Mouse (Mus musculus) hindbrain, embryonic 13.5 days (tissue): ENCODE measurements around the gene Ccdc148. TPM values are rescaled to one million over a fixed set of nuclear protein-coding genes. Genes with fewer than 3 reads are reported as not detected.

Experiments used
- ATAC-seq: fragments of 200-750 bp; cut with Nextera tagmentation; 2 replicates; pipeline ENCODE4 v1.8.0; 2017; ENCODE audit warnings: moderate TSS enrichment; ENCODE audit not compliant: low FRiP score
- H3K27ac ChIP-seq: fragments of 300-500 bp; sonication (generic); 2 replicates; pipeline ENCODE4 v1.5.1; 2015; ENCODE audit warnings: inconsistent platforms, mild to moderate bottlenecking, moderate library complexity
- H3K27me3 ChIP-seq: fragments of 300-500 bp; sonication (generic); 2 replicates; pipeline ENCODE4 v1.6.1; 2015; ENCODE audit warnings: mild to moderate bottlenecking, inconsistent platforms
- H3K36me3 ChIP-seq: fragments of 300-500 bp; sonication (generic); 2 replicates; pipeline ENCODE4 v1.6.1; 2015; ENCODE audit warnings: mild to moderate bottlenecking, inconsistent platforms
- H3K4me1 ChIP-seq: fragments of 300-500 bp; sonication (generic); replicated peaks from 2 replicates; pipeline ENCODE4 v1.6.1; 2015; ENCODE audit warnings: inconsistent platforms
- H3K4me2 ChIP-seq: fragments of 300-500 bp; sonication (generic); 2 replicates; pipeline ENCODE4 v1.6.1; 2015; ENCODE audit warnings: inconsistent platforms, mild to moderate bottlenecking, moderate library complexity
- H3K4me3 ChIP-seq: fragments of 300-500 bp; sonication (generic); 2 replicates; pipeline ENCODE4 v1.5.1; 2015; ENCODE audit warnings: mild to moderate bottlenecking, inconsistent platforms
- H3K9ac ChIP-seq: fragments of 300-500 bp; sonication (generic); 2 replicates; pipeline ENCODE4 v1.6.1; 2015; ENCODE audit warnings: mild to moderate bottlenecking, inconsistent platforms
- H3K9me3 ChIP-seq: fragments of 300-500 bp; sonication (generic); 2 replicates; pipeline ENCODE4 v1.6.1; 2016; ENCODE audit warnings: inconsistent platforms
- WGBS: fragments of 180-500 bp; shearing (Covaris S2); methylation state at CpG from one replicate; pipeline ENCODE4 v1.1.7; 2015; 5-methylcytosine and 5-hydroxymethylcytosine counted together
- polyA plus RNA-seq: library from polyadenylated mRNA; unstranded; fragments of >200 nt; fragmentation: Nextera tagmentation; extraction: Ambion mirVana; gene quantifications from 2 replicates; pipeline ENCODE4 v1.2.1, GENCODE M21; 2015

Ccdc148 gene
- polyA plus RNA-seq = 4.3 and 4.6 TPM in 2 replicates

DNA sequence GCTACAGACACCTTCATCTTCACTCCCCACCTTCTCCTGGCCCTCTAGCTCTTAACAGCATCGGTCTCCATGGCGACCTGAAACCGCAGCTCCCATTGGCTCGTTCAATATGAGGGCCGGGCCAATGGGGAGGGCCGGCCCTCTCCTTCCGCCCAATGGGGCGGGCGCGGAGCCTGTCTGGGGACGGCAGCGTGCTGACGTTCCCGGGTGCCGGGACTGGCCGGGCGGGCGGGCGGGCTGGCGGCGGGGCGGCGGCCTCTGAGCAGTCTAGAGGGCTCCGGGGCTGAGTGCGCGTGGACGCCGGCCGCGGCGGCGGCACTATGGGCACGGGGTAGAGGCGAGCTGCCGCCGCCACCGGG lies at the start of gene Ccdc148, which contains the start of gene Pkp4:
TSS of gene Ccdc148 (minus strand) at position 79 of the 359 bp plus-strand sequence.
TSS of gene Pkp4 (plus strand) at position 246 of the 359 bp plus-strand sequence.
- Histone ChIP-seq H3K4me3 (peak within 1 kb of the TSS; percentile 94), H3K4me1 (peaks cover 23% of the 10 kb centered on the region), H3K27ac (peak within 1 kb of the TSS; percentile 89), H3K36me3 (no peaks in the 10 kb centered on the region), H3K9me3 (no peaks in the 10 kb centered on the region), H3K9ac (peak within 1 kb of the TSS; percentile 88), H3K27me3 (no peaks in the 10 kb centered on the region), H3K4me2 (peak within 1 kb of the TSS; percentile 76)
- peak; percentile 99 for ATAC-seq
- WGBS = under 1% methylated on average over 26 of the region's 37 CpGs

GRCm38 (mm10) chr2:59208276-59208675 lies 47.8 kb upstream of the Ccdc148 start:
- H3K9ac ChIP-seq = no peak overlapping the region
- no peak for ATAC-seq
- WGBS = 84% methylated on average over 9 of the region's 9 CpGs
- H3K36me3 ChIP-seq = no peaks in the 10 kb centered on the region
- no peaks in the 10 kb centered on the region for H3K27me3 ChIP-seq
- peaks cover 10% of the 10 kb centered on the region for H3K4me1 ChIP-seq
- no peak overlapping the region for H3K27ac ChIP-seq
- no peaks in the 10 kb centered on the region for H3K9me3 ChIP-seq
- no peak overlapping the region for H3K4me3 ChIP-seq
- H3K4me2 ChIP-seq = no peak overlapping the region

- Histone ChIP-seq H3K4me2 (no peak overlapping the region), H3K4me3 (no peak overlapping the region), H3K27ac (no peak overlapping the region), H3K9me3 (no peaks in the 10 kb centered on the region), H3K36me3 (no peaks in the 10 kb centered on the region), H3K9ac (no peak overlapping the region), H3K4me1 (peaks cover 16% of the 10 kb centered on the region), H3K27me3 (no peaks in the 10 kb centered on the region)
- WGBS = 41% methylated on average over 5 of the region's 5 CpGs
- ATAC-seq = no peak
These were observed 47.2 kb upstream of the Ccdc148 start for GRCm38 (mm10) chr2:59207725-59208124.

GRCm38 (mm10) chr2:59207240-59207639 lies 46.8 kb upstream of the Ccdc148 start:
- Histone ChIP-seq H3K4me1 (peaks cover 17% of the 10 kb centered on the region), H3K4me3 (no peak overlapping the region), H3K27ac (no peak overlapping the region; the same call in 1 of the 2 replicates), H3K9ac (no peak overlapping the region), H3K36me3 (no peaks in the 10 kb centered on the region), H3K4me2 (no peak overlapping the region), H3K27me3 (no peaks in the 10 kb centered on the region), H3K9me3 (no peaks in the 10 kb centered on the region)
- no peak for ATAC-seq
- 64% methylated on average over 4 of the region's 4 CpGs for WGBS

- H3K4me1 ChIP-seq = peaks cover 17% of the 10 kb centered on the region
- no peaks in the 10 kb centered on the region for H3K36me3 ChIP-seq
- no peaks in the 10 kb centered on the region for H3K27me3 ChIP-seq
- H3K4me2 ChIP-seq = no peak overlapping the region
- ATAC-seq = no peak
- H3K27ac ChIP-seq = no peak overlapping the region
- WGBS = 96% methylated on average over 2 of the region's 2 CpGs
- H3K9me3 ChIP-seq = no peaks in the 10 kb centered on the region
- H3K4me3 ChIP-seq = no peak overlapping the region
- H3K9ac ChIP-seq = no peak overlapping the region
These were observed 45.7 kb upstream of the Ccdc148 start for GRCm38 (mm10) chr2:59206190-59206589.

DNA sequence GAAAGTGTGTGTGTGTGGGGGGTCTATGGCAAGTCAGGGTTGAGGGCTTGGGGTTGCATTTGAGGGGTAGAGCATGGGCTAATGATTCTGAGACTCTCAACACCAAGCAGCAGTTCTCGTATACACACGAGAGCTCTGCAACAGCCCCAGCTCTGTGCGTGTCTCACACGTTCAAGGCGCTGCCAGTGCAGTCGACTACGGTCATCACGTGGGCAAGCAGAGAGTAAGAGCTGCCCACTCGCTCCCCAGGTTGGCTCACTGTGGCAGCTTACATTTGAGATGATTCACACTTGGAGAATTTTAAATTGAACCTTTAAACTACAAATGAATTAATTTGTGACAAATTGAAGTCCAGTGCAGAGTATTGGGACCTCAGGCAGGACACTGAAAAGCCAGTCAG lies 44.6 kb upstream of the Ccdc148 start:
- Histone ChIP-seq H3K9me3 (no peaks in the 10 kb centered on the region), H3K4me3 (no peak overlapping the region), H3K4me1 (peaks cover 17% of the 10 kb centered on the region), H3K4me2 (no peak overlapping the region), H3K9ac (no peak overlapping the region), H3K27me3 (no peaks in the 10 kb centered on the region), H3K27ac (no peak overlapping the region), H3K36me3 (no peaks in the 10 kb centered on the region)
- ATAC-seq = no peak
- WGBS = 92% methylated on average over 9 of the region's 9 CpGs

- no peaks in the 10 kb centered on the region for H3K27me3 ChIP-seq
- 61% methylated on average over 3 of the region's 3 CpGs for WGBS
- no peaks in the 10 kb centered on the region for H3K36me3 ChIP-seq
- no peak overlapping the region for H3K4me3 ChIP-seq
- no peak for ATAC-seq
- no peaks in the 10 kb centered on the region for H3K9me3 ChIP-seq
- H3K4me1 ChIP-seq = peaks cover 17% of the 10 kb centered on the region
- H3K9ac ChIP-seq = no peak overlapping the region
- no peak overlapping the region for H3K4me2 ChIP-seq
- no peak overlapping the region for H3K27ac ChIP-seq
These were observed 43.3 kb upstream of the Ccdc148 start for GRCm38 (mm10) chr2:59203627-59204425.

- Histone ChIP-seq H3K27me3 (no peaks in the 10 kb centered on the region), H3K9me3 (no peaks in the 10 kb centered on the region), H3K36me3 (no peaks in the 10 kb centered on the region), H3K27ac (no peak overlapping the region), H3K4me1 (peaks cover 17% of the 10 kb centered on the region), H3K4me3 (no peak overlapping the region), H3K4me2 (no peak overlapping the region), H3K9ac (no peak overlapping the region)
- peak; percentile 8; the same call in 1 of the 2 replicates for ATAC-seq
- WGBS = 78% methylated on average over 5 of the region's 5 CpGs
These were observed 42.4 kb upstream of the Ccdc148 start for GRCm38 (mm10) chr2:59202930-59203329.

DNA sequence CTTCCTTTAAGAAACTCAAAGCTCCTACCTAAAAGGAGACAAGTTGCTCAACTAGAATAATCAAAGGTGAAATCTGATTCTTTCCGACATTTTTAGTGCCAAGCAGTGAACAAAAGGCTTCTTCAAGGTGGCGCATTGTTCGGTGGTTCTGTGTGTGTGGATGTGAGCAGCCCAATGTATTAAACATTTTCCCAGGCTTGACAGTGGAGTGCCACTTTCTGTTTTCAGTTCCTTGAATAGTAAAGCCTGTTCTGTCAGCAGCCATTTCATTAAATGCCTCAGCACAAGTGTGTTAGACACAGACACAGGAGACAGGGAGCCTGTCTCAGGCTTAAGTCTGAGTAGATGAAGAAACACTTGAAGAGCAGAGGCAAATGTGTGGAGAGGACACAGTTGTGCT lies 40.0 kb upstream of the Ccdc148 start:
- Histone ChIP-seq H3K4me2 (no peak overlapping the region), H3K9me3 (no peaks in the 10 kb centered on the region), H3K27ac (no peak overlapping the region), H3K27me3 (no peaks in the 10 kb centered on the region), H3K4me3 (no peak overlapping the region), H3K36me3 (no peaks in the 10 kb centered on the region), H3K4me1 (peaks cover 13% of the 10 kb centered on the region), H3K9ac (no peak overlapping the region)
- 77% methylated on average over 3 of the region's 3 CpGs for WGBS
- ATAC-seq = no peak

GRCm38 (mm10) chr2:59199476-59199976 lies 39.0 kb upstream of the Ccdc148 start:
- WGBS = 95% methylated on average over 5 of the region's 5 CpGs

DNA sequence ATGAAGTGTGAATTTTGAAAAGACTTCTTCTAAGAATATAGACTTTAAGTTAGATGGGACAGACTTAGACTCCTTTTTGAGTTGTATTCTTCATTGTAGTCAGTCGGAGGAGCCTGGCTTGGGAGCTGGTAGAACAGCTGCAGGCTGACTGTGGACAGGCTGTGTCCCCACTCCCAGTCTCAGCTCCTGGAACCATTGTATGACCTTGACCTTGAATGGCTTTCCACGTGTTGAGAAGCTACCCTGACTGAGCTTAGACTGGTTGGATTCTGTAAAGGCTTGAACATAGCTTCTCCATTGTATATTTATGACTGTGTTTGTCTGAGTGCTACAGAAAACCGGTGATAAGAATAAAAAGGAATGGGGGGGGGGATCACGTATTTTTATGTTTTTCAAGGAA lies 36.7 kb upstream of the Ccdc148 start:
- Histone ChIP-seq H3K9ac (no peak overlapping the region), H3K4me1 (0 out of 2 replicates have a peak, but pooled peaks cover 2% of the 10 kb centered on the region), H3K27ac (no peak overlapping the region), H3K4me3 (no peak overlapping the region), H3K4me2 (no peak overlapping the region), H3K9me3 (no peaks in the 10 kb centered on the region), H3K36me3 (no peaks in the 10 kb centered on the region), H3K27me3 (no peaks in the 10 kb centered on the region)
- ATAC-seq = no peak
- WGBS = 91% methylated on average over 4 of the region's 4 CpGs

More at GRCm38 (mm10) chr2:59199476-59199976, 39.0 kb upstream of the Ccdc148 start:
- Histone ChIP-seq H3K27ac (no peak overlapping the region), H3K4me3 (no peak overlapping the region), H3K27me3 (no peaks in the 10 kb centered on the region), H3K4me1 (peaks cover 13% of the 10 kb centered on the region), H3K36me3 (no peaks in the 10 kb centered on the region), H3K4me2 (no peak overlapping the region), H3K9ac (no peak overlapping the region), H3K9me3 (no peaks in the 10 kb centered on the region)
- no peak for ATAC-seq

- H3K4me3 ChIP-seq = no peak overlapping the region
- H3K4me2 ChIP-seq = no peak overlapping the region
- H3K9ac ChIP-seq = no peak overlapping the region
- peaks cover 26% of the 10 kb centered on the region for H3K4me1 ChIP-seq
- 89% methylated on average over 5 of the region's 5 CpGs for WGBS
- H3K36me3 ChIP-seq = peaks cover 4% of the 10 kb centered on the region
- H3K27me3 ChIP-seq = no peaks in the 10 kb centered on the region
- no peak for ATAC-seq
- H3K27ac ChIP-seq = no peak overlapping the region
- no peaks in the 10 kb centered on the region for H3K9me3 ChIP-seq
These were observed 32.6 kb upstream of the Ccdc148 start for GRCm38 (mm10) chr2:59193117-59193516.

- H3K9me3 ChIP-seq = no peaks in the 10 kb centered on the region
- no peak overlapping the region for H3K4me2 ChIP-seq
- peak overlapping the region; percentile 44 for H3K27ac ChIP-seq
- H3K4me1 ChIP-seq = peaks cover 26% of the 10 kb centered on the region
- H3K4me3 ChIP-seq = no peak overlapping the region
- H3K9ac ChIP-seq = no peak overlapping the region
- H3K36me3 ChIP-seq = peaks cover 10% of the 10 kb centered on the region
- peak; percentile 63 for ATAC-seq
- 71% methylated on average over 8 of the region's 8 CpGs for WGBS
- no peaks in the 10 kb centered on the region for H3K27me3 ChIP-seq
These were observed 31.0 kb upstream of the Ccdc148 start for GRCm38 (mm10) chr2:59191466-59191865.
